Mouse (Mus musculus): ENCODE results near the gene Mapk8.
A peak's percentile ranks its signal among the peaks of the same experiment; 100 is the strongest.

Gene Mapk8

DNA sequence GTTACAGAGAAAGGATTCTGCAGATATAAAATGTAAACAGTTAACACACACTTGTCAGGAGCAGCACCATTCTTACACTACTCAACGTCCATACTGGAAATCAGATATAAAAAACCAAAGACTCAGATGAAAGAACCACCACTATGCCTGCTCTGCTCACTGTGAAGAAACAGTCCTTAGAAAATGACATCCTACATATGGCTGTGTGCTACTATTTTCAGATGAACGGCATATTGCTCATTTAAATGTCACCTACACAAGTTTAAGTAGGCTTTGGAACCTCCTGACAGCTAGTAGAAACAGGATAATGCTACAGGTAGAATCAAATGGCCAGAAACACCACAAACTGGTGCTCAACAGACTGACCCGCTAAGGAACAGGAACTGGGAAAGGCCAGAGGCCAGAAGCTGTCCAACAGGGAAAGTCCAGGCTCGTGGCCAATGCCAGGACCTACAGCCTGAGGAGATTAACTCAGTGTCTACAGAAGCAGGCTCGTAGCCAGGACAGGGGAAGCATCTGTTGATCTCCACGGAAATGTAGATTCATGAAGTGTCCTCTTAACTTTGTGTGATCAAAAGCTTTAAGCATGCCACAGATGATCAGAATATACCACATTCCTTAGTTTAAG is 66.0 kb downstream of the Mapk8 start:
- DNase-seq: no peak

DNA sequence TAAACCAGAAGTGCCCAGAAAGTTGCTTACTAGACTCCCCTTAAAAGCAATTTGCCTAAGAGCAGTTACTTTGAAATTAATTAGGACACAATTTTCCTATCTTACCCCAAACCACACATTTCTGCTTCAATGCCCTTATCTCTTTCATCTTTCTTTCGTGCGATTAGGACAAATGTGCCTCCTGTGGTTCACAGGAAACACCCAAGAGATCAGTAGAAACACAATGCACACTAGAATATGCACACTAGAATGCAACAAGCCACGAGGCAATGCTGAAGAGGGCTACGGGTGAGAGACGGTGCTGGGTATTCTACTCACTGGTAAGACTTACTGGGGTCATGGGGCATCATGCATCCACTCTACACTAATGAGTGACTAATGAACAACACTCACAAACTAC is 68.2 kb downstream of the Mapk8 start:
- DNase-seq: no peak

DNA sequence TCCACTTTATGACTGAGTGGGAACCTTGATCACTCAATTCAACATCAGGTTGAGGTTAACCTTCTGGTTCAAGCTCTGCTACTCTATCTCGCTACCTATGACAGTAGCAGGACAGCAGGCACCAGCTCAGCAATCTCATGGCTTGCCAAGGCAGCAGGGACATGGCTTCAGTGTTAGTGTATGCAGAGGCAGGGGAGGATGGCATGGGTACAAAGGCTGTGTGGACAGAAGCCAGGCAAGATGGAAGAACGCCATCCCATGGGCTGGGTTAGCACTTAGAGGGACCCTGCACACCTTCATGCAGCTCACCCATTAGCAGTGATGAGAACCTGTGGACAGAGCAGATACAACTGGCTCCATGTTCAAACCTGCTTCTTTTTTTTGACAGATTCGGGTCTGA is 69.7 kb downstream of the Mapk8 start:
- DNase-seq: peak; percentile 27 to 47

DNA sequence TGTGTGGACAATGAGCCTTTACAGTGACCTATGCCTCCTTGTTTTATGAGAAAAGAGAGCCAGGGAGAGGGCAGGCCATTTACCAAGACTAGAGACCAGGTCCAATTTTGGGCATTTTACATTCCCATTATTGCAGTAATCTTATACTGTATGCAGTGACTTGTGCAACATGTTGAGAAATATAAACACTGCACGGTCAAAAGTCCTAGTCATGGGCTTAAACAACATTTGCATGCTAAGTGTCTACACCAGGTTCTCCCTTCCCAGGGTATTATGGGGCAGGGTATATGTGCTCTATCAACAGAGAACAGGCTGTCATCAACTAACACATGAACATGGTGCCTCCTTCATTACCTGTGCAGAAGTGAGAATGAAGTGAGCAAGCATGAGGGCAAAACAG is 72.9 kb downstream of the Mapk8 start:
- no peak for DNase-seq

DNA sequence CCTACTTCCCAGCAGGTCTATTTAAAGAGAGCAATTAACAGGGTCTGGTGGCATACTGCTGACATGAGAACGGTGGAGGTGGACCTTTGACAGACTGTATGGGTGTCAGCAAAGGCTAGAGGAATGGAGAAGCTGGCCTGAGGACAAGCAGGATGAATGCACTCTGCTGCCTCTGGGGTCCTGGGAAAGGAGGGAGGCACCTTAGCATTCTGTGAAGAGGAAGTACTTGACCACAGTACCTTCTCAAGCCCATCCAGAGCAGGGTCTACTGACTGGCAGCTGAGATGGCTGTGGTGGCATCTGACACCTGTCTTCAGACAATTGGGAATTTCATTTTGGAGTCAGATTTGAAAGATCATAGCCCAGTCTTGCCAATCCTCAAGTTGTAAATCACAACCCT is 73.7 kb downstream of the Mapk8 start:
- no peak for DNase-seq

DNA sequence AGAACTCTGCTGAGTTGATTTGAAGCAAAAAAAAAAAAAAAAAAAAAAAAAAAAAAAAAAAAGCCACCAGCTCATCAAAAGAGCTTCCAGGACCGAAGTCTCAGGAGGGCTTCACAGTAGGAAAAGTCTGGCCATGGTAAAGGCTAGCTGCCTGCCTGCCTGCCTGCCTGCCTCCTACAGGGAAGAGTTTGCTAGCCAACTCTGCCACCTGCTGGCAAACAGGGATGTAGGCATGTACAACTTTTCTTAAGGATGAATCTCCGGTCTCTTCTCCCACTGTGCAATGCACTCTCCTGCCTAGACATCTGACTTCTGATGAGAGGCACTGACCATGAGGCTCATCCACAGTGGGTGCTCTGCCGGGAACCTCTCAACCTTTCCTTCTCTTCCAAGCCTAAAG is 75.7 kb downstream of the Mapk8 start:
- peak; percentile 67 to 81 for DNase-seq

DNA sequence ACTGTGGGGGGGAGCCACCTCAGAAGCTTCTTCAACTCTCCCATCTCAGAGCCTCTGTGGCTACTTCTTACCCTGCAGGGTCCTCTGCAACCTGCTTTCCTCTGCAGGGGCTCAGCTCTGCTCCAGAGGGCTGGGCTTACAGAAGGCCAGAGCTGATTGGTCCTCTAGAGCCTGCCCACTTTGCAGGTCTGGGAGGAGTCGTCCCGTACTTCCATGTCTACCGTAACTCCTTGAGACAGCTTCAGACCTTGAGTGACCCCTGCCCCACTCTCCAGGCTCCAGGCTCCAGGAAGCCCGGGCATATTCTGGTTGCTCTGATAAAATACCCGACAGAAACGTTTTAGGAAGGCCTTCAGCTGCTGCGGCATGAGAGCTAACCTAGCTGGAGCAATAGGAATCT is 76.9 kb downstream of the Mapk8 start:
- DNase-seq: peak; percentile 23 to 36

DNA sequence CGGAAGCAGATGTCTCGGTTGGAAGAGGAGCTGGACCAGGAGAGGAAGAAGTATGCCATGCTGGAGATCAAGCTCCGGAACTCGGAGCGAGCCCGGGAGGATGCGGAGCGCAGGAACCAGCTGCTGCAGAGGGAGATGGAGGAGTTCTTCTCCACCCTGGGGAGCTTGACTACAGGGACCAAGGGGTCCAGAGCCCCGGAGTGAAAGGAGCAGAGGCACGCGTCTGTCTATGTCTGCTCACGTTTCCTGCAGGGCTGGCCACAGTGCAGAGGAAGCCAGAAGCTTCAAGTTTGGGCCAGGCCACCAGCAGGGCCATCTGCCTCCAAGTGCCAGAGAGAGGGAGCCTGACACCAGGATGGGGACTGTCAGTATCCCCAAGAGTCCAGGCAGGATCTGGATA is 77.6 kb downstream of the Mapk8 start:
- no peak for DNase-seq

DNA sequence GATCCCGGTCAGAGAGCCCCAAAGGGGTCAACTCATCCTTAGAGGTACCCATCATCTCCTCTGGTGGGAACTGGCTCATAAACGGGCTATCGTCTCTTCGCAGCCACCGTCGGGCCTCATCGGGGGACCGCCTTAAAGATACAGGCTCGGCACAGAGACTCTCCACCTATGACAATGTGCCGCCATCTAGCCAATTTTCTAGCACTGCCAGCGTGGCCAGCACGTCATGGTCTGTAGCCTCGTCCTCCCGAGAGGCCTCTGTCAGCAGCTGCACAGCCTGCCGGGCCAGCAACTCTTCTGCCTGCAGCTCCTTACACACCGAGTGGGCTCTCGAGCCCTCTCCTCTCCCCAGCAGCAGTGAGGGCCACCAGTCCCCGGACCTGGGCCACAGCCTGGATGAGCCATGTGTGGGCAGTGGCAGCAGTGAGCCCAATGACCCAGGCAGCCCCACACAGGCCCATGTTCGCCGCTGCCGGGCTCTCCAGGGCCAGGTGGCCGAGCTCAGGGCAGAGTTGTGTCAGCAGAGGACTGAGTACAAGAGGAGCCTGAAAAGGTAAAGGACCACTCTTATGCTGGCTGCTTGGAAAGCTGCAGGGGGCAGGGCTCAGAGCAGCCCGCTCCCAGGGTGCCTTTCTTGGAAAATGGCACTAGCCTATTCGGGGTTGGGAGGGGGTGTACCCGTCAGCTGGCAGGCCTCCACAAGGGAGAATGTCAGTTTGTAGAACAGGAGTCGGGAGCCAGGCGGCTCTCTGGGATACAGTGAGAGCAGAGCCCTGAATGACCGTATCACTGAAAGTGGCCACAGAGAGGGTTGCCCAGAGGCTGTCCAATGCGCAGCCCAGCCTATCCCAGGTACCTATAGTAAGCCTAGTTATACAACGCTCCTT is 79.8 kb downstream of the Mapk8 start:
- no peak for DNase-seq

DNA sequence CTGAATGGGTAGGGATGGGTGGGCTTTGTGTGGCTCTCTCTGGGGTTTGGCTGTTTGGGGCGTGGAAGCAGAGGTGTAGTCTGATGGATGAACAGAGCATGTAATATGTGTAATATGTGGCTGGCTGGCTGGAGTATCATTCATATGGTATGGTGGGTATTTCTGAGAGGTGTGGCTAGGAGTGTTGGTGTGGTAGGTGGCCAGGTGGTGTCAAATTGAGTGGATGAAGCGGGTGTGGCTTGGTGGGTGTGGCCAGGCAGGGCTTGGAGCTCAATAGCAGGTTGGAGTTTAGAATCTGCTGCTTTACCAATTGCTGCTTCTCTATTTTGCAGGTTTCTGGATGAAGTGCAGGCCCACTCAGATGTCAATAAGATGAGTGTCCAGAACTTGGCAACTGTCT is 82.9 kb downstream of the Mapk8 start:
- DNase-seq: no peak

DNA sequence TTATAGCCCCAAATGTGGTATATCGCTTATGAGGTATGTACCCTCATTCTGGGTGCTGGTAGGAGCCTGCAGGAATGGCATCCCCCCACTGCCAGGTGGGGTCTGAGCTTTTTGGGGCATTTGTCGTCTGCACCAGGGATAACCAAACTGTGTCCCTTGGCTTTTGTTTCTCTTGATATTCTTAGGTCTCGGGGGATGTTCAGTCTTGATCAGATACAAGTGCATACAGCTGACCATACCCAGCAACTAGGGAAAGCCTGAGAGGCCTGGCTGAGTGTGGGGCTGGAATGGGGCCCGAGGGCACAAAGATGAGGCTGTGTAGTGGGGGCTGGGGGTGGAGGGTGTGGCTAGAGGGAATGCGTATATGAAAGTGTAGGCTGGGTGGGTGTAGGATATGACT is 83.3 kb downstream of the Mapk8 start:
- no peak for DNase-seq

DNA sequence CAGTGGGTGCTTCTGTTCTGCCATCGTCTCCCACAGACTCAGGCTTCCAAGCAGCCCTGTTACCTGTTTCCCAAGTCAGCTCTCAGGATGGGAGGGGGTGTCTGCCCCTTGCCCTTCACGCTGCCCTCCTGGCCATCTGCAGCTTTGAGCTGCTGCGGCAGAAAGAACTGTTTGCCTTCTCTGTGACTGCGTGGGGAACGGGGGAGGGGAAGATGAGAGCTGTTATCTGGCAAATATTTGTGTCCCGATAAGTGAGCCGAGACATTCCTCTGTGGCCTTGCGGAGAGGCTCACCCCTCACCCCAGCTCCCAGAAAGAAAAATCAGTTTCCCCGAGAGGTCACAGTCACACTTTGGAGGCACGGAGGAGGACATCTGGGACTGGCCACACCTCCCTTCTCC is 84.2 kb downstream of the Mapk8 start:
- DNase-seq: no peak

DNA sequence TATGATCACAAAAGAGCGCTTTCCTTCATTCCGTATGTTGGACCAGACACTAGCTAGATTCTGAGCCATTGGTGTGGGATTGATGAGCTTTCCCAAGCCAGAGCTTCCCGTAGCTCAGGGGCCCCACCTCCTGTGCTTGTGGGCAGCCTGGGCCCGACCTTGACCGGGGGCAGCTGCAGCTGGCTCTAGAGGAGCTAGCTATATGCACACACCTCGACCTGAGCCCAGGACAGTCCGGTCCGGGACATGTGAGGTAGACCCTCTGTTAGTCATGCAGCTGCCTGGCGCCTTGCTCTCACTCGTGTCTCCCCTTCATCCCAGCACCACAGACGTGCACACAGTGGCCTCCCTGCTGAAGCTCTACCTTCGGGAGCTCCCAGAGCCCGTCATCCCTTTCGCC is 84.8 kb downstream of the Mapk8 start:
- DNase-seq: no peak

DNA sequence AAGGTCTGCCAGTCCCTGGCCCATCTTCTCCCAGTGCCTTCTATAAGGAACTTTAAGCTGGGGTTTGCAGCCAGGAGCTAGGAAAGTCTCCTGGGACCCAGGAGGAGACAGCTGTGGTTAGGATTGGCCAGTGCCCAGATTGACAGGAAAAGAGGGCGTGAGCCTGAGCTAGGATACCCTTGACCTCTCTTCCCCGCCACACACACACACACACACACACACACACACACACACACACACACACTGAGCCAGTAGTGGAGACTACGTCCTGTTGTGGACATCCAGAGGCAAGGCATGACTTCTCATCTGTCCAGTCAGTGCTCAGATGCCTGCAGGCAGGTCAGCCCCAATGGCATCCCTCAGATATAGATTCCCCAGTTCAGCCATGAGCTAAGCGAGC is 85.4 kb downstream of the Mapk8 start:
- no peak for DNase-seq

DNA sequence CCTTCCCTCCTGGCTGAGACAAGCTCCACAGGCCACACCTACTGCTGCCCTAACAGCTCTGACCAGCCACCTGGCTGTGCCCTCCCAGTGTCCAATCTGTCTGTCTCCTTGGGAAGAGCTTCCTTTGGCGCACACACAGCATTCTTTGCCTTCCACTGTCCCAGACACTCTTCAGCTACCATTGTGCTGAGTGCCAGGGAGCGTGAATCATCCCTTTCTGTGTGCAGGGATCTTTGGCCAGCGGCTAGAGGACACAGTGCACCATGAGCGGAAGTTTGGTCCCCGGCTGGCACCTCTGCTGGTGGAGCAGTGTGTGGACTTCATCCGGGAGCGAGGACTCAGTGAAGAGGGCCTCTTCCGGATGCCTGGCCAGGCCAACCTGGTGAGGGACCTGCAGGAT is 88.1 kb downstream of the Mapk8 start:
- DNase-seq: peak; percentile 59 to 68

DNA sequence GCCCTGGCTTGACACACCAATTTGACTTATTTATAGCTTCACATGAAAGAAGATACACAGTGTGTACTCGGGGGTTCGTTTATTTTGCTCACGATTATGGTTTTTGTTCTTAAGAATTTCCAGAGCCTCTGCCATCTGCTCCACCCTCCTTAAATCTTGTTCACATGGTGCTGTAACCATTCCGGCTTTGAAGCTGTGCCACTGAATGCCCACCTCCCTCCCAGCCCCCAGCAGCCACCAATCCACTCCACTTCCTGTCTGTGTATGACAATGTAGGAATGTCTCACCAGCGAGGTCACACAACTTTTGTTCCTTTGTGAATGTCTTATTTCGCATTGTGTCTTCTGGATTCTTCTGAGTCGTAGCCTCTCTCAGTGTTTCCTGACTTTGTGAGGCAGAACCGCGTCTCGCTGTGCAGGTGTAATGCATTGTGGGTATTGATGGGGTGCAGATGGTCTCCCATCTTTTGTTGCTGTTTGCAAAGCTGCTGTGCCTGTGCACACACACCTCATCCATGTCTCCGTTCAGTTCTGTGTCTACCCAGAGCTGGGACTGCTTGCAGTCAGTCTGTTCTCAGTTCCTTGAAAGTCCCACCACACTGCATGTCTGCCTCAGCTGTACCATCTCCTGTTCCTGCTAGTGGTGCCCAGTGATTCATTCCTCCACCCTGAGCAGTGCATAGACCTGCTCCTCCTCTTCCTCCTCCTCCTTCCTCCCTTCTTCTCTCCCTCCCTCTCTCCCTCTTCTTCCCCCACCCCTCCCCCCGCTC is 89.2 kb downstream of the Mapk8 start:
- no peak for DNase-seq

DNA sequence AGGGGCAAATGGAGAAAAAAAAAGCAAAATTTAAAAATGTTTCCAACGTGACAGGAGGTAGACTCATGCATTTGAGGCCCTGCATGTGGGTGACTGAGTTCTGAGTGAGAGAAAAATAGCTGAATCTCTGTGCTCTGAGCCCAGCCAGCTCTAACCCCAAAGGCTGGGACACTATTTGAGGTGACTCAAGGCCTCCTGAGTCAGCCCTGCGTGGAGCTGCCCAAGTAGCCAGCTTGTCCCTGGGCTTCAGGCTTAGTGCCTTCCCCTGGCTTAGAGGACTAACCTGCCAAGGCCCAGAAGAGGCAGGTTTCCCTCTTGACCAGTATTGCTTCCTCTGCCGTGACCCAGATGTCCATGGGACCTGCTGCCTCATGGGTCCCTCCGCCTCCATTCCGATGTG is 91.7 kb downstream of the Mapk8 start:
- DNase-seq: no peak

DNA sequence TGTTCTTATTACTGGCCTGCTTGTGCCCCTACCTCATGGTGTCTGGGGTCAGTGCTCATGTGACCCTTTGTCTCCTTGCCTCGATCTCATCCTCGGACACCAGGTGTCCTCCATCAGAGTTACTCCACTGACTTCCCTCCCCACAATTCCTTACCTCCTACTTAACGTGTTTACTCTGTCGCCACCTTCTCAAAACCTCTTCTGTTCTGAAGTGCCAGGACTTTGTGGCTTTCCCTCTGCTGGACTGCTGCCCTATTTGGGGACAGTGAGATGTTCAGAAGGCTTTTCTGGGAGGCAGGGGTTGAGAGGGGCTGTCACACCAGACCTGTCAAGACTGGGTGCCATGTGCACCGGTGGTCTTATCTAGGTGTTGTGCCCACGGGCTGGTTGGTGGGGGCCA is 94.1 kb downstream of the Mapk8 start:
- no peak for DNase-seq

DNA sequence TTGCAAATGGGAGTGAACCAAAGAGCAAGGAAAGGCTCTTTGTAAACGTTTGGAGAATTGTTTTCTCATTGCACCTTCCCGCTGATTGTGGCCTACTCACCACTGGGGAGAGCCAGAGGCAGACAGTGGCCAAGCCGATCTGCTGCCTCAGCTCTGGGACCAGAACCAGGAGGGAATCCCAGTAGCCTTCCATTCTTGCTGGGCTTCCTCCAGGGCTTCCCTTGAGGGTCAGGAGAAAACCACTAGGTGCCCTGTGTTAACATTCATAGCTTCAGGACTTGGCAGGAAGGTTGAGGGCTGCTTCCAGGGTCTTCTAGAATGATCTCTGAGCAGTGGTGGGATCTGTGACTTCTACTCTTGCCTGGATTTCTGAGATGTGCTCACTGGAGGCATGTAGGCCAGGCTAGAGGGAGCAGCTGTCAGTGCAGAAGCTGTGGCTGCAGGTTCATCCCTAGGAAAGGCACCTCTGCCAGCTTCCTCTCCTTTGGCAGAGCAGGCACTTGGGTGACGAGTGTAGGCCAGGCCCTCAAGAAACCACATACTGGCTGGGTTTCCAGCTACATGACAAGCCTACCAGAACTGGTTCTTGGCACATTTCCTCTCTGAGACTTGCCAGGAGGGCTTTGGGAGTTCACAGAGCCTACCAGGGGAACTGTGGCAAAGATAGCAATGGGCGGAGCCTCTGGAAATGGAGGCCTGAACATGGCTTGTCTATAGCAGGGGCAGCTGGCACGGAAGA is 94.8 kb downstream of the Mapk8 start:
- peak in 1 of 2 experiments; percentile 36 for DNase-seq

DNA sequence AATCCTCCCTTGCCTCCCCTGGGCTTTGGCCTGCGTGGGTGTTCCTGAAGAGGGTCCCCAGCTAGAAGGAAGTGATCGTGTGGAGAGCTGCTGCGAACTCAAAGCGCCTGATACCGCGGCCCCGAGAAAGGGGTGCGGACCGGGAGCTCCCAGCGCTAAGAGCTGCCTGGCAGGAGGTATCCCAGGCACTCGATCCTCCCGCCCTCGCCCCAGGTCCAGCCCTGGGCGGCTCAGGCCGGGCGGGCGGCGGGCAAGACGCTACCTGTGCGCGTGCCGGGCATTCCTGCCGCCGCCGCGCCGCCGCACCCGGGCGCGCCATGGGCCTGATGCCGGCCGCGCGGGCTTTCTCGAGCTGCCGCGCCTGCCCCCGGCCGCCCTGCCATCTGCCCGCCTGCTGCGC is 95.9 kb downstream of the Mapk8 start:
- peak in 1 of 2 experiments; percentile 51 for DNase-seq

DNA sequence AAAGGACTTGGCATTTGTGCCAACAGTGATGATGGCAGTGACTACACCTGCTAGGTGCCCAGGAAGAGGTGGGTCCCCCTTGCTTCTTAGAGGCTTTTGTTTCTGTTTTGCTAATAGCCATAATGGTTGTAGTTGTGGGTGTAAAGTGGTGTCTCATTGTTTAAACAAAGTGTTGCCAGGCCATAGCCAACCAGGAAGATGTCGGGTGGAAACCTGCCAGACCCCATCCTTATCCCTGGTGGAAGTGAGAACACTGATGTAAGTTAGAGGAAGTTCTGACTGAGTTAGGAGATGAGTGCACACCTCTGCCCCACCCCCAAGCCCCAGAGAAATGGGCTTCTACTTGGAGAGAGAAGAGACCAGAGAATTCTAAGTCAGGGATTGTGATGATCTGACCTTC is 98.8 kb downstream of the Mapk8 start:
- DNase-seq: no peak

DNA sequence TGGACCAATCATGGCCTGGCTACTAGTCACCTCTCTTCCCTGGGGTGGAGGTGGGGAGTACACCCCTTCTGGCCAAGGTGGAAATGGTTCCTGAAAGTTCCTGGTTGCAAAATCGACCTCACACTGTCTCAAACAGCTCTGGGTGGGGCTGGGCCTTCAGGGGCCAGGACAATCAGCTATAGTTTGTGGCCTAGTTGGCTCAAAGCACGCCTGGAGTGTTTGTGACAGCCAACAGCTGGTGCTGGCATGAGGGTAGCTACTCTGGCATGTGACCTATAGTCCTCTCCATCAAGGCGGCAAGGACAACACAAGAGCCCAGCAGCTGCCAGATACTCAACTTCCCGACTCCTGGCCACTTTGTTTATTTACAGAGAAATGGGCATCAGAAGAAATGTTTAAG is 99.2 kb downstream of the Mapk8 start:
- DNase-seq: no peak

DNA sequence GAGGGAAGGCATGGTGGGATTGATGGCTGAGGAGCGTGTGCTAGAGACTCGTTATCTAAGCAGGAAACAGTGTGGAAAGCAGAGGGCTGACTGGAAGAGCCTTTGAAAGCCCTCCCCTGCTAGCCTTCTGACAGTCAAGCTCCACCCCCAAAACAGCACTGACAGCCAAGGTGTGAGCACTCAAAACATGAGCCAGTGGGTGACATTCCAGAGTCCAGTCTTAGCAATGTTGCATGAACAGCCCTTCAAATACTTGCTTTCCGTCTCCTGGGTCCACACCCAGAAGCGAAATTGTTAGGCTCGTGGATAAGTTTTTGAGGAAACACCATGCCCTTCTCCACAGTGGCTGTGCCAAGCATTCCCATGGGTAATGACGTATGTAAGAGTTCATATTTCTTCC is 100.4 kb downstream of the Mapk8 start:
- no peak for DNase-seq

Measured in kidney, postnatal 36 days (tissue).